Mouse (Mus musculus): Measurements from ENCODE around the gene Phf20.

The Phf20 gene

GRCm38 (mm10) chr2:156199944-156200343, 3.7 kb downstream of the Phf20 start:
- no peak for DNase-seq (ENCODE audit: low spot score)

- DNase-seq (ENCODE audit: low spot score) = no peak
These were observed 5.2 kb downstream of the Phf20 start for GRCm38 (mm10) chr2:156201486-156201885.

- no peak for DNase-seq (ENCODE audit: low spot score)
These were observed 6.7 kb downstream of the Phf20 start for GRCm38 (mm10) chr2:156202848-156203437.

GRCm38 (mm10) chr2:156203917-156204316, 7.7 kb downstream of the Phf20 start:
- DNase-seq (ENCODE audit: low spot score) = no peak

GRCm38 (mm10) chr2:156217786-156218185, 21.5 kb downstream of the Phf20 start:
- DNase-seq (ENCODE audit: low spot score) = no peak

- DNase-seq (ENCODE audit: low spot score) = no peak
These were observed 25.8 kb downstream of the Phf20 start for GRCm38 (mm10) chr2:156222100-156222499.

- DNase-seq (ENCODE audit: low spot score) = no peak
These were observed 27.8 kb downstream of the Phf20 start for GRCm38 (mm10) chr2:156224043-156224442.

- DNase-seq (ENCODE audit: low spot score) = no peak
These were observed 31.4 kb downstream of the Phf20 start for GRCm38 (mm10) chr2:156227689-156228088.

GRCm38 (mm10) chr2:156229171-156229570, 32.9 kb downstream of the Phf20 start:
- DNase-seq (ENCODE audit: low spot score) = no peak

- no peak for DNase-seq (ENCODE audit: low spot score)
These were observed 35.1 kb downstream of the Phf20 start for GRCm38 (mm10) chr2:156231340-156231739.

GRCm38 (mm10) chr2:156233275-156233948, 37.1 kb downstream of the Phf20 start:
- DNase-seq (ENCODE audit: low spot score) = no peak

GRCm38 (mm10) chr2:156234016-156234415, 37.8 kb downstream of the Phf20 start:
- DNase-seq (ENCODE audit: low spot score) = peak; percentile 50

- no peak for DNase-seq (ENCODE audit: low spot score)
These were observed 39.6 kb downstream of the Phf20 start for GRCm38 (mm10) chr2:156235847-156236246.

GRCm38 (mm10) chr2:156241662-156242061, 45.4 kb downstream of the Phf20 start:
- no peak for DNase-seq (ENCODE audit: low spot score)

GRCm38 (mm10) chr2:156243011-156243410, 46.7 kb downstream of the Phf20 start:
- no peak for DNase-seq (ENCODE audit: low spot score)

- DNase-seq (ENCODE audit: low spot score) = no peak
These were observed 51.3 kb downstream of the Phf20 start for GRCm38 (mm10) chr2:156247599-156247998.

- no peak for DNase-seq (ENCODE audit: low spot score)
These were observed 54.5 kb downstream of the Phf20 start for GRCm38 (mm10) chr2:156250761-156251160.

- DNase-seq (ENCODE audit: low spot score) = no peak
These were observed 55.0 kb downstream of the Phf20 start for GRCm38 (mm10) chr2:156251291-156251690.

- DNase-seq (ENCODE audit: low spot score) = peak; percentile 14
These were observed 60.8 kb downstream of the Phf20 start for GRCm38 (mm10) chr2:156257051-156257450.

- DNase-seq (ENCODE audit: low spot score) = no peak
These were observed 61.9 kb downstream of the Phf20 start for GRCm38 (mm10) chr2:156257922-156258761.

- DNase-seq (ENCODE audit: low spot score) = peak; percentile 14
These were observed 64.7 kb downstream of the Phf20 start for GRCm38 (mm10) chr2:156260968-156261367.

- DNase-seq (ENCODE audit: low spot score) = no peak
These were observed 67.1 kb downstream of the Phf20 start for GRCm38 (mm10) chr2:156263204-156263893.

All from embryo, embryonic 10.5 days (tissue).